Mouse (Mus musculus) brain, embryonic 14.5 days (tissue): ENCODE results near the gene Htr5b.

Experiments used
- CTCF ChIP-seq: fragments of 200-500 bp; IDR thresholded peaks from 2 replicates; pipeline ENCODE4 v1.5.1; 2012; ENCODE audit warnings: inconsistent platforms, mild to moderate bottlenecking, moderate library complexity, borderline replicate concordance; ENCODE audit not compliant: insufficient read depth, insufficient read length; ENCODE audit errors: extremely low read depth
- POLR2A ChIP-seq: fragments of 200-500 bp; IDR thresholded peaks from 2 replicates; pipeline ENCODE4 v1.6.1; 2012; ENCODE audit warnings: mild to moderate bottlenecking, inconsistent platforms, borderline replicate concordance; ENCODE audit not compliant: poor library complexity, insufficient read depth, insufficient read length, severe bottlenecking; ENCODE audit errors: extremely low read depth

DNA sequence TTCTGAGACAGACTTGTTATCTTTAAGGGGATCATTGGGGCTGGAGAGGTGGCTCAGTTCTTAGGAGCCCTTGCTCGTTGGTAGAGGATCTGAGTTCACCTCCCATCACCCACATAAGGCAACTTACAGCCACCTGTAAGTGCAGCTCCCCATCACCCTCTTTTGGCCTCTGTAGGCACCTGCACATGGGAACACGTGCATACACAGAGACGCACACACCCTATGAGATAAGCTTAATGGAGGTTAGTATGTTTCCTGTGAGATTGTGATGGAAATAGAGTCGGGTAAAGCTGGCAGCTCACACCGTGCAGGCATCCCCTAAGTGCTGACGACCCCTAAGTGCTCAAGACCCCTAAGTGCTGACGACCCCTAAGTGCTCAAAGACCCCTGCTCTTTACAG lies 3.2 kb upstream of the Htr5b start:
- TF ChIP-seq POLR2A (no peak), CTCF (no peak)
